Mouse (Mus musculus) left cerebral cortex, adult 2 months (tissue): Measurements from ENCODE around the gene 1700109H08Rik. TPM values are rescaled to one million over a fixed set of nuclear protein-coding genes. Genes with fewer than 3 reads are reported as not detected.
A peak's percentile ranks its signal among the peaks of the same experiment; 100 is the strongest.

Source experiments
- DNase-seq, 2 experiments: peaks; one replicate each; pipeline ENCODE4 v3.0.0; 2021 to 2022; ENCODE audit warnings: low spot score in 2 of 2, mixed read lengths in 1 of 2; ENCODE audit errors: extremely low spot score in 1 of 2
- H3K27ac ChIP-seq: fragments of 200-600 bp; 2 replicates; pipeline ENCODE4 v1.8.1; 2022
- H3K4me3 ChIP-seq: fragments of 200-600 bp; 2 replicates; pipeline ENCODE4 v1.8.1; 2022
- CTCF ChIP-seq: fragments of 200-600 bp; IDR thresholded peaks from 2 replicates; pipeline ENCODE4 v1.8.1; 2022; ENCODE audit warnings: antibody characterized with exemption, mild to moderate bottlenecking, moderate library complexity
- intact Hi-C: fragments of 180-260 bp; cut with DNase I; formaldehyde crosslinking; loops from one replicate; pipeline ENCODE4 v1.15.1; 2025
- total RNA-seq, 2 experiments: library from RNA; stranded (reverse); gene quantifications; 2 replicates each; pipeline ENCODE4 v1.2.3; 2021

Gene 1700109H08Rik
- total RNA-seq, 2 experiments from 2014 or later, result 5.1 to 5.5 TPM

DNA sequence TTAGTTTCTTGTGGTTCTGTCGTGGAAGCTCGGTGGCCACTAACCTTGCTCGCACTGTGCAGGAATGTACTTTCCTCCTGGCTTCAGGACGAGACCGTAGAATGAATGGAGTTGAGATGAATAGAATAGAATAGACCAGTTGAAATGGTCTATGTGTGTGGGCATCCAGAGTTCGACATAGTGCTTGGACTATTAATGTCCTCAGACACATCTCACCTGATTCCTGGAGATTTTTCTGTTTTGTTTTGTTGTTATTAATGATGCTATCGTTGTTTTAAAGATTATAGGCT is 26.9 kb upstream of the 1700109H08Rik start:
- DNase-seq, result no peak
- peak overlapping the region; percentile 92 for H3K4me3 ChIP-seq
- H3K27ac ChIP-seq, result no peak overlapping the region
- TF ChIP-seq CTCF, result no peak
- intact Hi-C loops, result loop anchor here (10.0 kb wide), 1 partner anchor 200 kb away; the partner anchor contains the start of gene Cdk6

DNA sequence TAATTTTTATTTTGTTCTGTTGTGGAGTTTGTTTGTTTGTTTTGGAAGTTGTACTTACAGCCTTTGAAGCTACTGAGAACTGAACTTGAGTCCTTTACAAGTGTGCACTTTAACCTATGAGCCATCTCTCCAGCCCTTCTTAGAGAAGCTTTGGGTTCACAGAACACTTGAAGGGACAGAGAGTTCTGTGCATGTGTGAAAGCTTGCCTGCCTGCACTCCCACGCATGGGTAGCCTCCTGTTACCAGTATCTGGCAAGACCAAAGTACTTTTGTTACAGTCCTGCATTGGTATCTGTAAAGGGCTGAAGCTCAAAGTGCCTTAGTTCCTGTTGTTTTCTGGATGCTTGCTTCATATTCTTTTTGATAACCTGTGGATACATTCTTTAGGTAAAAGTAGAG is 25.1 kb upstream of the 1700109H08Rik start:
- Histone ChIP-seq H3K4me3 (no peak overlapping the region), H3K27ac (no peak overlapping the region)
- no peak for DNase-seq
- no peak for TF ChIP-seq CTCF
- intact Hi-C loops, result loop anchor here (10.0 kb wide), 1 partner anchor 201 kb away; the partner anchor contains the start of gene Cdk6

DNA sequence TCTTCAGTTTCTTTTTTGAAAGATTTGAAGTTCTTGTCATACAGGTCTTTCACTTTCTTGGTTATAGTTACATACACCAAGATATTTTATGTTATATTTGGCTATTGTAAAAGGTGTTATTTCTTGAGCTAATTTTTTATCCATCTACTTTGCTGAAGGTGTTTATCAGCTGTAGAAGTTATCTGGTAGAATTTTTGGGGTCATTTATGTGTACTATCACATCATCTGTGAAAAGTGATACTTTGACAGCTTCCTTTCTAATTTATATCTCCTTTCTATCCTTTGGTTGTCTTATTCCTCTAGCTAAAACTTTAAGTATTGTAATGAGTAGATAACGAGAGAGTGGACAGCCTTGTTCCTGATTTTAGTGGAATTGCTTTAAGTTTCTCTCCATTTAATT is 19.9 kb upstream of the 1700109H08Rik start:
- no peak for TF ChIP-seq CTCF
- Histone ChIP-seq H3K27ac (no peak overlapping the region), H3K4me3 (no peak overlapping the region)
- intact Hi-C loops, result no loop called here
- no peak for DNase-seq

DNA sequence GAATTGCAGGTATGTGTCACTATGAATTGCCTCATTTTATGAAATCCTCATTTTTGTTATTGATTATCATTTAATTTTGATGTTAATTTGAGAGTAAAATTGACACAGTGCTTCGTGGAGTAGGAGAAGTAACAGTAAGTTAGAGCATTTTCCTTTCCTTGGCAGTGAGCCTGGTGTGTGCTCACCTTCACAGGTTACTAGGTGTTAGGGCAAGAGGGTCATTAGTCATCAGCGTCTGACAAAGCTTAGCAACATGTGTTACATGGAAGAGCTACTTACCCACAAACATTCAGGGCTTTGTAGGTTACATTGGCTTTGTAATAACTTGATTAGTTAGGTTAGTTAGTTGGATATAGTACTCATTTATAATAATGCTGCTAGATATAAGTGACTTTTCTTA is 17.2 kb upstream of the 1700109H08Rik start:
- intact Hi-C loops, result no loop called here
- no peak overlapping the region for H3K4me3 ChIP-seq
- TF ChIP-seq CTCF, result no peak
- H3K27ac ChIP-seq, result no peak overlapping the region
- DNase-seq, result no peak

DNA sequence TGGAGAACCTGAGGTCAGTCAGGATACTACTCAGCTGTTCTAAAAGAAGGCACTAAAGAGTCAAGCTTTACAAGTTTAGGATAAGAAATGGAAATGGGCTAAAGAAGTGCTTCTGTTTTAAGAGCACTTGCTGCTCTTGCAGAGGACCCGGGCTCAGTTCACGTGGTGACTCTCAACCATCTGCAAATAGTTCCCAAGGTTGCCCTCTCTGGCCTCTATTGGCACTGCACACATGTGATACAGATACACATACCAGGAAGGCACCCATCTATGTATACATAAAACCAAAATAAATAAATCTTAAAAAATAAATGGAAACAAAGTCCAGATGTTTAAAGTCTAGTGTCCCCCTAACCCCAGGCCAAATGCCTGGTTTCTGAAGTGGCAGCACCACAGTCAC is 3.5 kb downstream of the 1700109H08Rik start:
- DNase-seq, result no peak
- Histone ChIP-seq H3K27ac (no peak overlapping the region), H3K4me3 (no peak overlapping the region)
- TF ChIP-seq CTCF, result no peak; the same call in 1 of the 2 replicates
- intact Hi-C loops, result no loop called here

DNA sequence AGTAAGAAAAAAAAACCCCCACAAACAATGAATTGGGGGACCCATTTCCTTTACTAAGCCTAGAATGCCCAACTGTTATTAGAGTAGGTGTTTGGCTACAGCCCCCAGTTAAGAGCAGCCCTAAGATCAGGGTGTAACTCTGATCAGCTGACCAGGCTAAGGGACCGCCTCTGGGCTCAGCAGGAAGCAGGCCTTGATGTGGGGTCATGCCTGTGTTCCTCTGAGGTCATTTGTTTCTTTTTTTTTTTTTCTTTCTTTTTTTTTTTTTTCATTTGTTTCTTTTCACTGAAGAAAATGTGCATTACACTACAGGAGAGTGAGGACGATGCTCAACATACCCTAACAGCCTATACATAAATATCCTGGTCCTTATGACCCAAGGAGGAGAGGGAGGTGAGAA is 6.6 kb downstream of the 1700109H08Rik start:
- Histone ChIP-seq H3K27ac (no peak overlapping the region), H3K4me3 (no peak overlapping the region)
- no peak for DNase-seq
- TF ChIP-seq CTCF, result no peak
- intact Hi-C loops, result no loop called here

DNA sequence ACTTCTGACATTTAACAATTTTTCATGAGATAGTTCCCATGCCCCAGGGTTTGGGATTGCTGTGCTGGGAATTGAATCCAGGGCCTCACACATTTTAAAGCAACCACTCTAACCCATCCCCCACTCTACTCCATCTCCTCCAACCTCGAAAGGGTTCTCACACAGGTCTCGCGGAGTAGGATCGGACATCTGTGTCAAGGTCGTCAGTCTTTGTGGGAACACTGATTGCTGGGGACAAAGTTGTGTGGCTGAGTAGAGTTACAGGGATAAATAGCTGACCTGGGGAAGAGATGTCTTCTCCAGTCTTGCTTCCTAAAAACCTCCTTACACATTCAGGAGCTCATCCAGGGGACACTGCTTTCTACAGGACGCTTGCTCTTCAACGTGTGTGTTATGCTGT is 7.7 kb downstream of the 1700109H08Rik start:
- intact Hi-C loops, result no loop called here
- no peak for DNase-seq
- H3K27ac ChIP-seq, result no peak overlapping the region
- no peak overlapping the region for H3K4me3 ChIP-seq
- no peak for TF ChIP-seq CTCF

DNA sequence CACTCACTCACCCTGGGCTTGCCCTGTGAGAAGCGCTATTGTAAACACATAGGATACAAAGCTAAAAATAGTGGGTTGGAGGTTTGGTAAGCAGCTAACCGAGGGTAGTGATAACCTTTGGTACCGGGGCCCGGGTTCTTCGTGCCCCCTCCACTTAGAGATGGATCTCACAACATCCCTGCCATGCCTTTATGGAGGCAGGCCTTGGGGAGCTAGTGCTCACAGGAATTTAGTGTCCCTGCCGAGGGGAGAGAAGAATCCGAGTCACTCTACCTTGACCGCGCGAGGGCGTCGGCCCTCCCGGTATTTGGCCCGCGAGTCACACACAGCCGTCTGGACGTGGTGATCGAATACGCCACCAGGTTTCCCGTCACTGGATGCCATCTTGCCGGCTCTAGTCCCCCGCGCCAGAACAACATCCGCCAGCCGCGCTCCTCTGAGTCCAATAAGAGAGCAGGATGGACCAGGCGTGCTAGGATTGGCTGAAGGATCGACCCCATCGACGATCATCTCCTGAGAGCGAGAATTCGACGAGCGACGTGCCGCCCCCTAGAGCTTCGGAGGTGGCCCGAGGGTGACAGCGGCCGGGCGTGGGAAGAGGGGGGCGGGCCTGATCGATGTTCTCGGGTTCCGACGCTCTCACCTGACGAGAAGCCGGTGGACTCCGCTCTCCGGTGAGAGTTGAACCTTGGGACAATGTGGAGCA is 24.5 kb downstream of the 1700109H08Rik start, which contains the start of gene Pex1:
Gene Pex1, plus strand, starts transcription at position 374 of the 706 bp plus-strand sequence.
- intact Hi-C loops, result loop anchor here (1.0 kb wide), 1 partner anchor 13 kb away; no protein-coding TSS in a partner anchor
- TF ChIP-seq CTCF, result no peak
- peak within 1 kb of the TSS; percentile 94 for H3K4me3 ChIP-seq
- DNase-seq, result peak; percentile 93 to 96
- peak within 1 kb of the TSS; percentile 95 for H3K27ac ChIP-seq

DNA sequence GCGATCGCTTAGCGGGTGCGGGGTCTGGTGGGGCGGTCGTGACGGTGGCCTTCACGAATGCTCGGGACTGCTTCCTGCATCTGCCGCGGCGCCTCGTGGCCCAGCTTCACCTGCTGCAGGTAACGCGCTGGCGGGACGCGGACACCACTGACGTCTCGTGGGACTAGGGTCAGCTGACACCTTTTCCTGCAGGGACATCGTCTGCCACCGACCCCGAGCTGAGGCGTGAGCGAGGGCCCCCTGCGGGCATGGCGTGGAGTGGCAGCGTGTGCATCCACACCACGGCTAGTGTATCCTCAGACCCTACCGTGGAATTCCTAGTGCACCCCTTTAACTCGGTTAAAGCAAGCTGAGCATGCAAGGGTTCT is 25.0 kb downstream of the 1700109H08Rik start, which contains the start of gene Rbm48:
Gene Rbm48, minus strand, starts transcription at position 187 of the 368 bp plus-strand sequence.
- peak within 1 kb of the TSS; percentile 95 for H3K27ac ChIP-seq
- peak within 1 kb of the TSS; percentile 94 for H3K4me3 ChIP-seq
- TF ChIP-seq CTCF, result peak; percentile 67
- peak; percentile 84 to 85 for DNase-seq
- intact Hi-C loops, result no loop called here

DNA sequence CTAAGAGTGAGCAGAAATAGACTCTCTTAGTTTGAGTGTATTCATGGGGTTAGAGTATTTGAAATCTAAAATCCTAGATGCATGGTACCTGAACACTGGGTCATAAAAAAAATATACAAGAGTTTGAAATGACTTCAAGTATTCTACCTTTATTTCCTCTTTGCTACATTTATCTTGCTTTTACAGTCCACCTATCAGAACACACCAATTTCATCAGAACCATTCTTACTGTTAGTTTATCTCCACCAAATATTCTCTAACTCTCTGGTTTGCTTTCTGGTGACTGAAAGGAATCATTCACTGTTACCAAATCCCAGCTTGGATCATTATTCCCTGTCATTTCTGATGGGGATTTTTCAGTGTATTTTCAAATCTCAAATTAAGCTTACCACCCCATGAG is 25.8 kb downstream of the 1700109H08Rik start:
- intact Hi-C loops, result no loop called here
- no peak overlapping the region for H3K27ac ChIP-seq
- peak overlapping the region; percentile 94 for H3K4me3 ChIP-seq
- no peak for TF ChIP-seq CTCF
- DNase-seq, result no peak

DNA sequence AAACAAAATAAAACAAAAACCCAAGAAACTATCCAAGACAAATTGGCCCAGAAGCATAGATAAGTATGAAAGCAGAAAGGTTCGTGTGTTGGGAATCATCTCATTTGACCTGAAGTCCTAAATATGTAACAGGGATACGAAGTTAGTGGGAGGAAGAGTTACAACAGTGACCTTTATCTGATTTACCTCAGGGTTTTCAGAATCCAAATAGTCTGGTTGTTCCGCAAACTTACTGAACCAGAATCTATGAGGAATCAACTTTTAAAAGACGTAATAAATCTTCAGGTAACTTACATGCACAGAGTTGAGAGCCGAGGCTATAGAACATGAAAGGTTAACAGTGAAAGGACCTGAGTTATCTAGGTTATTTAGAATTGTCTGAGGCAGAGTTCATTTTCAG is 27.4 kb downstream of the 1700109H08Rik start:
- intact Hi-C loops, result no loop called here
- DNase-seq, result no peak
- TF ChIP-seq CTCF, result no peak

DNA sequence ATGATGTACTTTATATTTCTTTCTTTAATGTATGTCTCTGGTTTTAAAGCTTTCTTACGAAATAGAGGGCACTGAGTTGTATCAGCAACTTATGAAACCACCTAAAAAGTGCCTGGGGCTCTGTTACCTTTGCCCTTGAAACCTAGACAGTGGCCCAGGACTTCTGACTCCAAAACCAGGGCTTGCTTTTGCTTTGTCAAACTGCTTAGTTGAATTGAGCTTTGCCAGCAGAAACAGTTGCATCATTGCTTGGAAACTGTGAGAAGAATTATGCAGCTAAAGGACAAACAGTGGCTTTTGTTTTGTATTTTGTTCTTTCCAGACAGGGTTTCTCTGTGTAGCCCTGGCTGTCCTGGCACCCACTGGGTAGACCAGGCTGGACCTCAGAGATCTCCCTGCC is 28.9 kb downstream of the 1700109H08Rik start:
- DNase-seq, result no peak
- intact Hi-C loops, result no loop called here
- Histone ChIP-seq H3K27ac (no peak overlapping the region), H3K4me3 (no peak overlapping the region)
- TF ChIP-seq CTCF, result no peak

More for the DNA sequence above, 27.4 kb downstream of the 1700109H08Rik start:
- H3K4me3 ChIP-seq, result no peak overlapping the region
- H3K27ac ChIP-seq, result no peak overlapping the region

DNA sequence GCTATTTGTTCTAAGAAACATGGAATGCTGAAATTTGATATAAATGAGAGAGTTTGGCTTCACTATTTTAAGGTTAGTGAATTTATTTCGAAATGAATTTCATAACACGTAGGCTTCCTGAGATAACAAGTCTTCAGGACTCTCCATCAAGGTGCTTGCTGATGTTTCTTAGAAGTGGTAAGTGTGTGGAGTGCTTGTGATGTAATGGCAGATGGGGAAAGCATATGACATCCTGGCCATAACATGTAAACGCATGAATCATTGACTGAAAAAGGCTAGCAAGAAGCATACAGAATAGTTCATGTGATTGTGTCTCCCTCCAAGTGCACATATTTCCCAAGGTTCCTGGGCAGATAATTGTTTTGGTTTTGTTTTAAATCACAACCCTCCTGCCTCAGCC is 29.4 kb downstream of the 1700109H08Rik start:
- Histone ChIP-seq H3K4me3 (no peak overlapping the region), H3K27ac (no peak overlapping the region)
- no peak for DNase-seq
- intact Hi-C loops, result no loop called here
- no peak for TF ChIP-seq CTCF
